Mouse (Mus musculus) forebrain, embryonic 16.5 days (tissue): ENCODE results near the gene Zc3h7b. TPM values are rescaled to one million over a fixed set of nuclear protein-coding genes. Genes with fewer than 3 reads are reported as not detected.

Experiments used
- ATAC-seq: fragments of 200-750 bp; cut with Nextera tagmentation; 2 replicates; pipeline ENCODE4 v1.8.0; 2017; ENCODE audit warnings: mild to moderate bottlenecking, moderate library complexity
- H3K27ac ChIP-seq: fragments of 300-500 bp; sonication (generic); 2 replicates; pipeline ENCODE4 v1.5.1; 2014; ENCODE audit warnings: low read length, control low read depth
- H3K27me3 ChIP-seq: fragments of 300-500 bp; sonication (generic); replicated peaks from 2 replicates; pipeline ENCODE4 v1.6.1; 2014; ENCODE audit warnings: low read length; ENCODE audit not compliant: control insufficient read depth, insufficient read depth
- H3K36me3 ChIP-seq: fragments of 300-500 bp; sonication (generic); 2 replicates; pipeline ENCODE4 v1.6.1; 2014; ENCODE audit not compliant: control insufficient read depth, insufficient read depth
- H3K4me1 ChIP-seq: fragments of 300-500 bp; sonication (generic); replicated peaks from 2 replicates; pipeline ENCODE4 v1.6.1; 2014; ENCODE audit warnings: low read length; ENCODE audit not compliant: control insufficient read depth, insufficient read depth
- H3K4me2 ChIP-seq: fragments of 300-500 bp; sonication (generic); 2 replicates; pipeline ENCODE4 v1.6.1; 2014; ENCODE audit warnings: mild to moderate bottlenecking, low read length, control low read depth
- H3K4me3 ChIP-seq: fragments of 300-500 bp; sonication (generic); replicated peaks from 2 replicates; pipeline ENCODE4 v1.5.1; 2014; ENCODE audit warnings: mild to moderate bottlenecking, low read length, control low read depth
- H3K9ac ChIP-seq: fragments of 300-500 bp; sonication (generic); replicated peaks from 2 replicates; pipeline ENCODE4 v1.6.1; 2014; ENCODE audit warnings: low read depth, low read length, control low read depth
- H3K9me3 ChIP-seq: fragments of 300-500 bp; sonication (generic); 2 replicates; pipeline ENCODE4 v1.6.1; 2016; ENCODE audit warnings: low read length; ENCODE audit not compliant: control insufficient read depth
- WGBS: fragments of 180-500 bp; shearing (Covaris S2); extraction: QIAGEN DNeasy Blood & Tissue Kit; methylation state at CpG from one replicate; pipeline ENCODE4 v1.1.7; 2014; 5-methylcytosine and 5-hydroxymethylcytosine counted together
- polyA plus RNA-seq: library from polyadenylated mRNA; unstranded; fragments of >200 nt; fragmentation: Nextera tagmentation; extraction: Ambion mirVana; gene quantifications from 2 replicates; pipeline ENCODE4 v1.2.1, GENCODE M21; 2015

Gene Zc3h7b
- polyA plus RNA-seq, 1 experiment from 2014 or later = 59.1 TPM

- ATAC-seq = peak; percentile 83
- Histone ChIP-seq H3K27me3 (no peaks in the 10 kb centered on the region), H3K9ac (no peak overlapping the region), H3K4me3 (no peak overlapping the region), H3K36me3 (no peaks in the 10 kb centered on the region), H3K27ac (peak overlapping the region; percentile 23; the same call in 1 of the 2 replicates), H3K4me2 (no peak overlapping the region), H3K9me3 (no peaks in the 10 kb centered on the region), H3K4me1 (peaks cover 19% of the 10 kb centered on the region)
- 49% methylated on average over 5 of the region's 5 CpGs for WGBS
Measured at GRCm38 (mm10) chr15:81839634-81840033, 94.8 kb downstream of the Zc3h7b start.

- Histone ChIP-seq H3K4me1 (peaks cover 19% of the 10 kb centered on the region), H3K36me3 (no peaks in the 10 kb centered on the region), H3K9ac (no peak overlapping the region), H3K27ac (no peak overlapping the region), H3K4me2 (no peak overlapping the region), H3K4me3 (no peak overlapping the region), H3K9me3 (no peaks in the 10 kb centered on the region), H3K27me3 (no peaks in the 10 kb centered on the region)
- 93% methylated on average over 7 of the region's 7 CpGs for WGBS
- no peak for ATAC-seq
Measured at GRCm38 (mm10) chr15:81840306-81840705, 95.4 kb downstream of the Zc3h7b start.

GRCm38 (mm10) chr15:81842275-81842674, 97.4 kb downstream of the Zc3h7b start:
- no peak overlapping the region for H3K27ac ChIP-seq
- WGBS = 81% methylated on average over 7 of the region's 7 CpGs
- H3K36me3 ChIP-seq = no peaks in the 10 kb centered on the region
- no peak overlapping the region for H3K4me2 ChIP-seq
- peaks cover 9% of the 10 kb centered on the region for H3K4me1 ChIP-seq
- no peak overlapping the region for H3K4me3 ChIP-seq
- no peak overlapping the region for H3K9ac ChIP-seq
- no peaks in the 10 kb centered on the region for H3K27me3 ChIP-seq
- no peak for ATAC-seq
- no peaks in the 10 kb centered on the region for H3K9me3 ChIP-seq

- Histone ChIP-seq H3K4me2 (no peak overlapping the region), H3K27ac (no peak overlapping the region), H3K4me3 (no peak overlapping the region), H3K36me3 (0 out of 2 replicates have a peak, but pooled peaks cover 2% of the 10 kb centered on the region), H3K9me3 (no peaks in the 10 kb centered on the region), H3K27me3 (no peaks in the 10 kb centered on the region), H3K4me1 (peaks cover 3% of the 10 kb centered on the region; the same call in 1 of the 2 replicates), H3K9ac (no peak overlapping the region)
- ATAC-seq = no peak
- 61% methylated on average over 5 of the region's 5 CpGs for WGBS
Measured at GRCm38 (mm10) chr15:81845033-81845625, 100.3 kb downstream of the Zc3h7b start.

- Histone ChIP-seq H3K4me3 (no peak overlapping the region), H3K36me3 (peaks cover 5% of the 10 kb centered on the region; the same call in 1 of the 2 replicates), H3K9me3 (no peaks in the 10 kb centered on the region), H3K4me1 (peaks cover 3% of the 10 kb centered on the region; the same call in 1 of the 2 replicates), H3K4me2 (no peak overlapping the region), H3K27me3 (no peaks in the 10 kb centered on the region), H3K27ac (no peak overlapping the region), H3K9ac (no peak overlapping the region)
- WGBS = 50% methylated on average over 4 of the region's 4 CpGs
- no peak for ATAC-seq
Measured at GRCm38 (mm10) chr15:81845724-81846123, 100.9 kb downstream of the Zc3h7b start.

Other genes starting within 250 kb of the Zc3h7b start
- 17.9 and 18.0 TPM in 2 replicates for gene Ep300, start 159.7 kb upstream of the Zc3h7b start, polyA plus RNA-seq
- 30.8 and 32.7 TPM in 2 replicates for gene L3mbtl2, start 81.2 kb upstream of the Zc3h7b start, polyA plus RNA-seq
- 18.6 and 27.7 TPM in 2 replicates for gene Chadl, start 47.8 kb upstream of the Zc3h7b start, polyA plus RNA-seq
- gene Rangap1, start 473 bp downstream of the Zc3h7b start, polyA plus RNA-seq = 123 and 143 TPM in 2 replicates
- gene Tef, start 57.4 kb downstream of the Zc3h7b start, polyA plus RNA-seq = 32.7 and 33.3 TPM in 2 replicates
- 19.4 and 23.8 TPM in 2 replicates for gene Tob2, start 113.7 kb downstream of the Zc3h7b start, polyA plus RNA-seq
- 130 and 132 TPM in 2 replicates for gene Phf5a, start 126.9 kb downstream of the Zc3h7b start, polyA plus RNA-seq
- gene Aco2, start 127.3 kb downstream of the Zc3h7b start, polyA plus RNA-seq = 259 and 260 TPM in 2 replicates
- gene Polr3h, start 181.2 kb downstream of the Zc3h7b start, polyA plus RNA-seq = 93.8 and 103 TPM in 2 replicates
- gene Csdc2, start 191.7 kb downstream of the Zc3h7b start, polyA plus RNA-seq = 133 and 182 TPM in 2 replicates
- 89.9 and 100 TPM in 2 replicates for gene Pmm1, start 215.9 kb downstream of the Zc3h7b start, polyA plus RNA-seq
- not detected in 2 replicates for gene 1700029P11Rik, start 235.5 kb downstream of the Zc3h7b start, polyA plus RNA-seq
- 63.0 and 63.1 TPM in 2 replicates for gene Xrcc6, start 242.8 kb downstream of the Zc3h7b start, polyA plus RNA-seq